In the genomic region with DNA sequence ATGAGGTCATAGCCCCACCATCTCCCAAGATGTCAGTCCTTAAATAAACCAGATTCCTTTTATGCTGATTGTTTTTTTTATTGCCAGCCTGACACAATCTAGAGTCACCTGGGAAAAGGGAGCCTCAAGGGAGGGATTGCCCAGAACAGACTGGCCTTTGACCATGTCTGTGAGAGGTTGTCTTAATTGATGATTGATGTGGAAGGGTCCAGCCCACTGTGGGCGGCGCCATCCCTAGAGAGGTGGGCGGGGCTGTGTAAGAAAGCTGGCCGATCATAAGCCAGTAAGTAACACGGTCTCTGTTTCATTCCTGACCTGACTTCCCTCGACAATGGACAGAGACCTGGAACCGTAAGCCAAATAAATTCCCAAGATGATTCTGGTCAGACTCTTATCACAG, we compare ENCODE assay signal across 16 mouse cellular contexts.
"Had no signal": no experiment of that assay in that cellular context is flagged by ENCODE, and none has a peak within 500 bp of the region (broad histone marks: within the 10 kb centered on the region; RNA-seq: fewer than 3 reads in every experiment).

No protein-coding gene starts in this region.

- H3K9me3 ChIP-seq: liver, embryonic 13.5 days; midbrain, embryonic 12.5 days; midbrain, embryonic 15.5 days; neural tube, embryonic 12.5 days; neural tube, embryonic 15.5 days; stomach, embryonic 15.5 days had no signal

- H3K9ac ChIP-seq: liver, embryonic 13.5 days; midbrain, embryonic 12.5 days; midbrain, embryonic 15.5 days; neural tube, embryonic 12.5 days; neural tube, embryonic 15.5 days; stomach, embryonic 15.5 days had no signal

- H3K4me3 ChIP-seq: liver, embryonic 13.5 days; midbrain, embryonic 12.5 days; midbrain, embryonic 15.5 days; neural tube, embryonic 12.5 days; neural tube, embryonic 15.5 days; stomach, embryonic 15.5 days had no signal

- H3K4me2 ChIP-seq: liver, embryonic 13.5 days; midbrain, embryonic 12.5 days; midbrain, embryonic 15.5 days; neural tube, embryonic 12.5 days; neural tube, embryonic 15.5 days; stomach, embryonic 15.5 days had no signal

- H3K27ac ChIP-seq: liver, embryonic 13.5 days; macrophage; midbrain, embryonic 12.5 days; midbrain, embryonic 15.5 days; neural tube, embryonic 15.5 days; stomach, embryonic 15.5 days had no signal

- ATAC-seq: inflammation-experienced regulatory T-cells, adult 6 months; midbrain, embryonic 15.5 days had no signal

- H3K36me3 ChIP-seq: liver, embryonic 13.5 days; midbrain, embryonic 12.5 days; midbrain, embryonic 15.5 days; neural tube, embryonic 12.5 days; neural tube, embryonic 15.5 days; stomach, embryonic 15.5 days had no signal

- H3K27me3 ChIP-seq: liver, embryonic 13.5 days; midbrain, embryonic 15.5 days; neural tube, embryonic 12.5 days; neural tube, embryonic 15.5 days; stomach, embryonic 15.5 days had no signal

- DNase-seq: kidney, postnatal 14 days; liver, embryonic 13.5 days; lung, adult 2 months; retina, postnatal 1 day; right cerebral cortex, postnatal 25 days; spleen, adult 18-20 months; thymus, adult 18-20 months; thymus, postnatal 14 days; thymus, postnatal 4 days had no signal
